Mouse (Mus musculus) gonadal fat pad, adult 2 months (tissue): ENCODE results near the gene Med13. TPM values are rescaled to one million over a fixed set of nuclear protein-coding genes. Genes with fewer than 3 reads are reported as not detected.

Source experiments
- DNase-seq: peaks from one replicate; pipeline ENCODE4 v3.0.0-alpha.2; 2012; ENCODE audit warnings: low read depth
- polyA plus RNA-seq: library from polyadenylated mRNA; depleted of rRNA; stranded (reverse); fragments of >200 nt; gene quantifications from 2 replicates; pipeline ENCODE4 v1.2.3, GENCODE M21; 2012; rRNA removed

Med13 gene
- 24.4 and 25.8 TPM in 2 replicates for polyA plus RNA-seq

- no peak for DNase-seq
These were observed at the start of gene Med13 for GRCm38 (mm10) chr11:86356854-86357788. Med13 (minus strand) TSS chr11:86357602.

GRCm38 (mm10) chr11:86404590-86404989 is 47.2 kb upstream of the Med13 start:
- no peak for DNase-seq

- DNase-seq, result no peak
These were observed 46.4 kb upstream of the Med13 start for GRCm38 (mm10) chr11:86403845-86404244.

- DNase-seq, result no peak
These were observed 42.1 kb upstream of the Med13 start for GRCm38 (mm10) chr11:86399241-86400107.

GRCm38 (mm10) chr11:86396950-86397594 is 39.7 kb upstream of the Med13 start:
- DNase-seq, result no peak

- no peak for DNase-seq
These were observed 39.1 kb upstream of the Med13 start for GRCm38 (mm10) chr11:86396518-86396917.

- no peak for DNase-seq
These were observed 38.2 kb upstream of the Med13 start for GRCm38 (mm10) chr11:86395513-86396125.

GRCm38 (mm10) chr11:86395100-86395499 is 37.7 kb upstream of the Med13 start:
- DNase-seq, result no peak

GRCm38 (mm10) chr11:86391687-86392086 is 34.3 kb upstream of the Med13 start:
- DNase-seq, result no peak

- no peak for DNase-seq
These were observed 32.9 kb upstream of the Med13 start for GRCm38 (mm10) chr11:86390308-86390707.

GRCm38 (mm10) chr11:86389506-86389905 is 32.1 kb upstream of the Med13 start:
- DNase-seq, result no peak

GRCm38 (mm10) chr11:86388821-86389480 is 31.5 kb upstream of the Med13 start:
- DNase-seq, result no peak

GRCm38 (mm10) chr11:86387121-86387893 is 29.9 kb upstream of the Med13 start:
- DNase-seq, result no peak

- DNase-seq, result no peak
These were observed 29.2 kb upstream of the Med13 start for GRCm38 (mm10) chr11:86386576-86386975.

GRCm38 (mm10) chr11:86385710-86386282 is 28.4 kb upstream of the Med13 start:
- DNase-seq, result no peak

GRCm38 (mm10) chr11:86384141-86384540 is 26.7 kb upstream of the Med13 start:
- no peak for DNase-seq

- no peak for DNase-seq
These were observed 25.2 kb upstream of the Med13 start for GRCm38 (mm10) chr11:86382520-86383157.

- DNase-seq, result no peak
These were observed 24.2 kb upstream of the Med13 start for GRCm38 (mm10) chr11:86381478-86382091.
